Mouse (Mus musculus) megakaryocyte, embryonic 14.5 days (primary cell): ENCODE results near the gene Prm2.

Source experiments
- FLI1 ChIP-seq: IDR thresholded peaks from 2 replicates; pipeline ENCODE4 v1.6.1; 2012; ENCODE audit warnings: low read length, inconsistent platforms, mixed read lengths
- GATA1 ChIP-seq: IDR thresholded peaks from 3 replicates; pipeline ENCODE4 v1.6.1; 2012; ENCODE audit warnings: mixed read lengths, low read length, inconsistent platforms, borderline replicate concordance

DNA sequence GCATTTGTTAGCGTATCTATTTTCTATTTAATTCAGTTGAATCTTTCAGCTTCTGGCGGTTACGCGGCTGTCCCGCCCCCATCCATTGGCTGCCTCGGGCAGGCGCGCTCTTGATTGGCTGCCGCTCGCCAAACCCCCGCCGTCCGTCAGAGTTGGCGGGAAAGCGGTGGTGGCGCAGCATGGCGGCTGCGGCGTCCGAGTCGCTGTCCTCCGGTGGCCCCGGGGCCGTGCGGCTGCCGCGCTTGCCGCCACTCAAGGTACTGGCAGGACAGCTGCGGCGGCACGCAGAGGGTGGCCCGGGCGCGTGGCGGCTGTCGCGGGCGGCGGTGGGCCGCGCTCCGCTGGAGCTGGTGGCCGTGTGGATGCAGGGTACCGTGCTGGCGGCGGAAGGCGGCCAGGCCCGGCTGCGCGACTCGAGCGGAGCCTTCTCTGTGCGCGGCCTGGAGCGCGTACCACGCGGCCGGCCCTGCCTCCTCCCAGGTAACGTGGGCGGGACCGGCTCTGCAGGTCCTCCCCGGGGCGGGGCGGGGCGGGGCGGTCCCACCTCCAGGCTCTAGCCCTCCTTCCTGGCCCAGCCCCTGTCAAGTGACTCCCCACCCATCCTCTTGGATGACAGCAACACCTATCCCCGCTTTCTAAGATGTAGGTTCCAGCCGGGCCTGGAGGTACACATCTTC is 39.1 kb upstream of the Prm2 start, which contains the start of gene Rmi2:
- TF ChIP-seq FLI1 (peak; percentile 20; the same call in 1 of the 2 replicates), GATA1 (no peak)
